Mouse (Mus musculus): ENCODE results near the gene Gm6164. TPM values are rescaled to one million over a fixed set of nuclear protein-coding genes. Genes with fewer than 3 reads are reported as not detected.
"Not testable (repeated sequence)": the region's sequence is repeated elsewhere in the genome, so short reads cannot be mapped to it uniquely, and the experiment has no call there.

Gene Gm6164
- total RNA-seq (2021), result not detected
- long read RNA-seq, experiment 1, result 0 reads
- long read RNA-seq, experiment 2, result 0 reads

DNA sequence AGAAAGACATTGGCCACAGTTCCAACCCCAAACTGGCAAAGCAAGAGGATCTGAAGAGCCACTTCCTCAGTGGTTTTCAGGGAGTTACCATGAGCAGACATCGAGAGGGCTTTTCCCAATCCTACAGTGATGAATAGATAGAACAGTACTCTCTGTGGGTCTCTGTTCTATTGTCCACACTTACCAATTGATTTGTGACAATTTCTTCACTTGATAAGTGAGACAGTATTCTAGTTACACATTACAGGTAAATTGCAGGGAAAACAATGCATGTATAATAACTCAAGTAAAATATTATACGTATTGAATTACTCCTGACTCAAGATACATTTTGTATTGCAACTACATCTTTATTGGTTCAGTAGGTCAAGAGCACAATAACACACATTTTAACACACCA, at the start of gene Gm6164:
Gene Gm6164 (minus strand): TSS at position 101 of the 400 bp plus-strand sequence.
- not testable (repeated sequence) for DNase-seq

DNA sequence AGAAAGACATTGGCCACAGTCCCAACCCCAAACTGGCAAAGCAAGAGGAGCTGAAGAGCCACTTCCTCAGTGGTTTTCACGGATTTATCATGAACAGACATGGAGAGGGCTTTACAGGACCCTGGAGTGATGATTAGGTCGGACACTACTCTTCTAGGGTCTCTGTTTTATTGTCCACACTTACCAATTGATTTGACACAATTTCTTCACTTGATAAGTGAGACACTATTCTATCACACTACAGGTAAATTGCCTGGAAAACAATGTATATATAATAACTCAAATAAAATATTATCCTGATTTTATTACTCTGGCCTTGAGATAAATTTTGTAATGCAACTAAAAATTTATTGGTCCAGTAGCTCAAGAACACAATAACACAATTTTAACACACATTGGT, 28.3 kb upstream of the Gm6164 start, which contains the start of gene Gm4498:
Gene Gm4498 (minus strand): TSS at position 101 of the 400 bp plus-strand sequence.
- not testable (repeated sequence) for DNase-seq

DNA sequence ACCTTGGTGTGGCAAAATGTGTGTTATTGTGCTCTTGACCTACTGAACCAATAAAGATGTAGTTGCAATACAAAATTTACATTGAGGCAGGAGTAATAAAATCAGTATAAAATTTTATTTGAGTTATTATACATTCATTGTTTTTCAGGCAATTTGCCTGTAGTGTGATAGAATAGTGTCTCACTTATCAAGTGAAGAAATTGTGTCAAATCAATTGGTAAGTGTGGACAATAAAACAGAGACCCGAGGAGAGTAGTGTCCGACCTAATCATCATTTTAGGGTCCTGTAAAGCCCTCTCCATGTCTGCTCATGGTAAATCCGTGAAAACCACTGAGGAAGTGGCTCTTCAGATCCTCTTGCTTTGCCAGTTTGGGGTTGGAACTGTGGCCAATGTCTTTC, 12.0 kb downstream of the Gm6164 start, which contains the start of gene Vmn1r95:
Gene Vmn1r95 (plus strand): TSS at position 301 of the 400 bp plus-strand sequence.
- not testable (repeated sequence) for DNase-seq

DNA sequence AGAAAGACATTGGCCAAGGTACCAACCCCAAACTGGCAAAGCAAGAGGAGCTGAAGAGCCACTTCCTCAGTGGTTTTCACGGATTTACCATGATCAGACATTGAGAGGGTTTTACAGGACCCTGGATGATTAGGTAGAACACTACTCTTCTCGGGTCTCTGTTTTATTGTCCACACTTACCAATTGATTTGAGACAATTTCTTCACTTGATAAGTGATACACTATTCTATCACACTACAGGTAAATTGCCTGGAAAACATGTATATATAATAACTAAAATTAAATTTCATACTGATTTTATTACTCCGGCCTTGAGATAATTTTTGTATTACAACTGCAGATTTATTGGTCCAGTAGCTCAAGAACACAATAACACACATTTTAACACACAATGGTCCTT, 37.1 kb downstream of the Gm6164 start, which contains the start of gene Vmn1r94:
Gene Vmn1r94 (minus strand): TSS at position 101 of the 400 bp plus-strand sequence.
- not testable (repeated sequence) for DNase-seq

Other genes with a start within 250 kb of the Gm6164 start
- gene Ceacam20, start 240.2 kb downstream of the Gm6164 start, total RNA-seq (2021), result not detected
- not detected for gene Nlrp9b, start 214.1 kb downstream of the Gm6164 start, total RNA-seq (2021)
- gene Vmn1r91, start 105.9 kb downstream of the Gm6164 start, total RNA-seq (2021), result not detected
- not detected for gene Gm16442, start 83.0 kb downstream of the Gm6164 start, total RNA-seq (2021)
- not detected for gene Vmn1r93, start 66.5 kb downstream of the Gm6164 start, total RNA-seq (2021)
- not detected for gene Vmn1r94, start 37.2 kb downstream of the Gm6164 start, total RNA-seq (2021)
- gene Vmn1r95, start 11.9 kb downstream of the Gm6164 start, total RNA-seq (2021), result not detected
- gene Gm4498, start 28.2 kb upstream of the Gm6164 start, total RNA-seq (2021), result not detected
- not detected for gene Gm5890, start 57.2 kb upstream of the Gm6164 start, total RNA-seq (2021)
- gene Gm4133, start 128.5 kb upstream of the Gm6164 start, total RNA-seq (2021), result not detected
- gene Gm5728, start 169.8 kb upstream of the Gm6164 start, total RNA-seq (2021), result not detected
- gene Vmn1r100, start 212.3 kb upstream of the Gm6164 start, total RNA-seq (2021), result not detected
- not detected for gene Vmn1r101, start 237.0 kb upstream of the Gm6164 start, total RNA-seq (2021)

All from heart, adult 18-20 months (tissue).